Mouse (Mus musculus): ENCODE results near the gene Snx20. TPM values are rescaled to one million over a fixed set of nuclear protein-coding genes. Genes with fewer than 3 reads are reported as not detected.

The Snx20 gene
- polyA plus RNA-seq, 1 experiment: not detected

GRCm38 (mm10) chr8:88620931-88621330 lies 15.0 kb downstream of the Snx20 start:
- Histone ChIP-seq H3K4me3 (ENCODE audit: low read depth, low read length) (no peak overlapping the region), H3K9me3 (replicated peaks; ENCODE audit: control insufficient read depth, insufficient read depth, low read length, poor library complexity, severe bottlenecking) (no peaks in the 10 kb centered on the region), H3K4me1 (ENCODE audit: control insufficient read depth, insufficient read depth, low read length) (no peaks in the 10 kb centered on the region), H3K27me3 (ENCODE audit: control insufficient read depth, insufficient read depth, low read length, poor library complexity, severe bottlenecking) (no peaks in the 10 kb centered on the region), H3K27ac (ENCODE audit: insufficient read depth, low read length) (no peak overlapping the region), H3K36me3 (ENCODE audit: control insufficient read depth, insufficient read depth, low read length, poor library complexity, severe bottlenecking) (no peaks in the 10 kb centered on the region), H3K9ac (ENCODE audit: low read depth, poor library complexity, severe bottlenecking) (no peak overlapping the region)
- no peak for TF ChIP-seq POLR2A (IDR thresholded peaks at IDR 0.05; ENCODE audit: insufficient read depth, low read length)
- no peak for TF ChIP-seq CTCF (IDR thresholded peaks at IDR 0.05; ENCODE audit: low read depth, low read length)
- TF ChIP-seq EP300 (IDR thresholded peaks at IDR 0.05; ENCODE audit: insufficient read depth, low read depth, low read length): no peak

GRCm38 (mm10) chr8:88619513-88619912 lies 16.4 kb downstream of the Snx20 start:
- H3K27me3 ChIP-seq (ENCODE audit: control insufficient read depth, insufficient read depth, low read length, poor library complexity, severe bottlenecking): no peaks in the 10 kb centered on the region
- no peak overlapping the region for H3K27ac ChIP-seq (ENCODE audit: insufficient read depth, low read length)
- H3K36me3 ChIP-seq (ENCODE audit: control insufficient read depth, insufficient read depth, low read length, poor library complexity, severe bottlenecking): no peaks in the 10 kb centered on the region
- no peak overlapping the region for H3K9ac ChIP-seq (ENCODE audit: low read depth, poor library complexity, severe bottlenecking)
- no peaks in the 10 kb centered on the region for H3K9me3 ChIP-seq (replicated peaks; ENCODE audit: control insufficient read depth, insufficient read depth, low read length, poor library complexity, severe bottlenecking)
- no peak overlapping the region for H3K4me3 ChIP-seq (ENCODE audit: low read depth, low read length)
- no peaks in the 10 kb centered on the region for H3K4me1 ChIP-seq (ENCODE audit: control insufficient read depth, insufficient read depth, low read length)
- TF ChIP-seq CTCF (IDR thresholded peaks at IDR 0.05; ENCODE audit: low read depth, low read length): peak; percentile 55
- no peak for TF ChIP-seq POLR2A (IDR thresholded peaks at IDR 0.05; ENCODE audit: insufficient read depth, low read length)

GRCm38 (mm10) chr8:88618612-88619011 lies 17.3 kb downstream of the Snx20 start:
- H3K9me3 ChIP-seq (replicated peaks; ENCODE audit: control insufficient read depth, insufficient read depth, low read length, poor library complexity, severe bottlenecking): no peaks in the 10 kb centered on the region
- no peaks in the 10 kb centered on the region for H3K27me3 ChIP-seq (ENCODE audit: control insufficient read depth, insufficient read depth, low read length, poor library complexity, severe bottlenecking)
- no peaks in the 10 kb centered on the region for H3K4me1 ChIP-seq (ENCODE audit: control insufficient read depth, insufficient read depth, low read length)
- no peak overlapping the region for H3K9ac ChIP-seq (ENCODE audit: low read depth, poor library complexity, severe bottlenecking)
- H3K36me3 ChIP-seq (ENCODE audit: control insufficient read depth, insufficient read depth, low read length, poor library complexity, severe bottlenecking): no peaks in the 10 kb centered on the region
- no peak overlapping the region for H3K4me3 ChIP-seq (ENCODE audit: low read depth, low read length)
- H3K27ac ChIP-seq (ENCODE audit: insufficient read depth, low read length): no peak overlapping the region
- TF ChIP-seq EP300 (IDR thresholded peaks at IDR 0.05; ENCODE audit: insufficient read depth, low read depth, low read length) (no peak), POLR2A (IDR thresholded peaks at IDR 0.05; ENCODE audit: insufficient read depth, low read length) (no peak), CTCF (IDR thresholded peaks at IDR 0.05; ENCODE audit: low read depth, low read length) (no peak)

DNA sequence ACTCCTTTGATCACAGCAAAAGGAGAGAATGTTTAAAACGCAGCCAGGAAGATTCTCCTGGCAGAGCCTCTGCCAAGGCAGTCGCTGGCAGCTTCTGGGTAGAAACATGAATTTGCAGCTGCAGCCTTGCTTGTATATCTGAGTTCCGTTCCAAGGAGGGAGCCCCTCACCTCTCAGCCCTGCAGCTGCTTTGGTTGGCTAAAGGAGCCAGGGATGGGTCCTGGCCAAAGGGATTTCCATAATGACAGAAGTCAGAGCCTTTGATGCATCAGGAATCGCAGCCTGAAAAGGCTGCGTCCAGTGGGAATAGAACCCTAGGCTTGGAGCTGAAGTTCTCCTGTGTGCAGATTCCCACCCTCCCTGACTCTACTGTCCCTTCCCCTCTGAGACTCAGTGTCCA lies 20.9 kb downstream of the Snx20 start:
- no peak overlapping the region for H3K27ac ChIP-seq (ENCODE audit: insufficient read depth, low read length)
- H3K27me3 ChIP-seq (ENCODE audit: control insufficient read depth, insufficient read depth, low read length, poor library complexity, severe bottlenecking): no peaks in the 10 kb centered on the region
- H3K4me1 ChIP-seq (ENCODE audit: control insufficient read depth, insufficient read depth, low read length): no peaks in the 10 kb centered on the region
- no peak overlapping the region for H3K4me3 ChIP-seq (ENCODE audit: low read depth, low read length)
- H3K9me3 ChIP-seq (replicated peaks; ENCODE audit: control insufficient read depth, insufficient read depth, low read length, poor library complexity, severe bottlenecking): no peaks in the 10 kb centered on the region
- no peak overlapping the region for H3K9ac ChIP-seq (ENCODE audit: low read depth, poor library complexity, severe bottlenecking)
- H3K36me3 ChIP-seq (ENCODE audit: control insufficient read depth, insufficient read depth, low read length, poor library complexity, severe bottlenecking): no peaks in the 10 kb centered on the region
- TF ChIP-seq EP300 (IDR thresholded peaks at IDR 0.05; ENCODE audit: insufficient read depth, low read depth, low read length): no peak
- no peak for TF ChIP-seq POLR2A (IDR thresholded peaks at IDR 0.05; ENCODE audit: insufficient read depth, low read length)
- no peak for TF ChIP-seq CTCF (IDR thresholded peaks at IDR 0.05; ENCODE audit: low read depth, low read length)

DNA sequence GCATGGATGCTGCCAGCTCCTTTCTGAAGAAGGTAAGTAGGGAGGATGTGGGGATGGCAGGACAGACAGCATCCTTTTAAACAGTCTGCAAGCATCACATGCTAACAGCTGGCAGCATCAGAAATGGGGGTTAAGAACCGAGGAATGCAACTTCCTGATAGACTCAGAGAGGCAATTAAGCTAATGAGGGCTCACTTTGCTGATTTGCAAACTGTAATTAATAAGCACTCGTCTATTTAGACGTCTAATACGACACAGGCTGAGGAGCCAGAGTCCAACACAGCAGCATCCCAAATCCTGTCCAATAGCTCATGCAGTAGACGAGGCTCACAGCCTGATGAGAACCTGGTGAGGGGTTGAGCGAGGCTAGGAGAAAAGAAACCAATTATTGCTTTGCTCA lies 25.7 kb downstream of the Snx20 start:
- Histone ChIP-seq H3K27me3 (ENCODE audit: control insufficient read depth, insufficient read depth, low read length, poor library complexity, severe bottlenecking) (no peaks in the 10 kb centered on the region), H3K9ac (ENCODE audit: low read depth, poor library complexity, severe bottlenecking) (no peak overlapping the region), H3K36me3 (ENCODE audit: control insufficient read depth, insufficient read depth, low read length, poor library complexity, severe bottlenecking) (no peaks in the 10 kb centered on the region), H3K27ac (ENCODE audit: insufficient read depth, low read length) (no peak overlapping the region), H3K9me3 (replicated peaks; ENCODE audit: control insufficient read depth, insufficient read depth, low read length, poor library complexity, severe bottlenecking) (no peaks in the 10 kb centered on the region), H3K4me1 (ENCODE audit: control insufficient read depth, insufficient read depth, low read length) (no peaks in the 10 kb centered on the region), H3K4me3 (ENCODE audit: low read depth, low read length) (no peak overlapping the region)
- TF ChIP-seq CTCF (IDR thresholded peaks at IDR 0.05; ENCODE audit: low read depth, low read length) (no peak), EP300 (IDR thresholded peaks at IDR 0.05; ENCODE audit: insufficient read depth, low read depth, low read length) (no peak), POLR2A (IDR thresholded peaks at IDR 0.05; ENCODE audit: insufficient read depth, low read length) (no peak)

- Histone ChIP-seq H3K4me3 (ENCODE audit: low read depth, low read length) (no peak overlapping the region), H3K27me3 (ENCODE audit: control insufficient read depth, insufficient read depth, low read length, poor library complexity, severe bottlenecking) (no peaks in the 10 kb centered on the region), H3K27ac (ENCODE audit: insufficient read depth, low read length) (no peak overlapping the region), H3K4me1 (ENCODE audit: control insufficient read depth, insufficient read depth, low read length) (no peaks in the 10 kb centered on the region), H3K9me3 (replicated peaks; ENCODE audit: control insufficient read depth, insufficient read depth, low read length, poor library complexity, severe bottlenecking) (no peaks in the 10 kb centered on the region), H3K9ac (ENCODE audit: low read depth, poor library complexity, severe bottlenecking) (no peak overlapping the region), H3K36me3 (ENCODE audit: control insufficient read depth, insufficient read depth, low read length, poor library complexity, severe bottlenecking) (no peaks in the 10 kb centered on the region)
- no peak for TF ChIP-seq CTCF (IDR thresholded peaks at IDR 0.05; ENCODE audit: low read depth, low read length)
- no peak for TF ChIP-seq EP300 (IDR thresholded peaks at IDR 0.05; ENCODE audit: insufficient read depth, low read depth, low read length)
- no peak for TF ChIP-seq POLR2A (IDR thresholded peaks at IDR 0.05; ENCODE audit: insufficient read depth, low read length)
Observed at GRCm38 (mm10) chr8:88609036-88609435, 26.9 kb downstream of the Snx20 start.
